Mouse (Mus musculus) central nervous system, embryonic 11.5 days (tissue): ENCODE measurements around the gene Rpa1. TPM values are rescaled to one million over a fixed set of nuclear protein-coding genes. Genes with fewer than 3 reads are reported as not detected.

Experiments
- polyA plus RNA-seq: library from polyadenylated mRNA; depleted of rRNA; stranded (reverse); fragments of >200 nt; gene quantifications from 2 replicates; pipeline ENCODE4 v1.2.3, GENCODE M21; 2012; rRNA removed

Gene Rpa1
- polyA plus RNA-seq = 74.6 and 89.8 TPM in 2 replicates

DNA sequence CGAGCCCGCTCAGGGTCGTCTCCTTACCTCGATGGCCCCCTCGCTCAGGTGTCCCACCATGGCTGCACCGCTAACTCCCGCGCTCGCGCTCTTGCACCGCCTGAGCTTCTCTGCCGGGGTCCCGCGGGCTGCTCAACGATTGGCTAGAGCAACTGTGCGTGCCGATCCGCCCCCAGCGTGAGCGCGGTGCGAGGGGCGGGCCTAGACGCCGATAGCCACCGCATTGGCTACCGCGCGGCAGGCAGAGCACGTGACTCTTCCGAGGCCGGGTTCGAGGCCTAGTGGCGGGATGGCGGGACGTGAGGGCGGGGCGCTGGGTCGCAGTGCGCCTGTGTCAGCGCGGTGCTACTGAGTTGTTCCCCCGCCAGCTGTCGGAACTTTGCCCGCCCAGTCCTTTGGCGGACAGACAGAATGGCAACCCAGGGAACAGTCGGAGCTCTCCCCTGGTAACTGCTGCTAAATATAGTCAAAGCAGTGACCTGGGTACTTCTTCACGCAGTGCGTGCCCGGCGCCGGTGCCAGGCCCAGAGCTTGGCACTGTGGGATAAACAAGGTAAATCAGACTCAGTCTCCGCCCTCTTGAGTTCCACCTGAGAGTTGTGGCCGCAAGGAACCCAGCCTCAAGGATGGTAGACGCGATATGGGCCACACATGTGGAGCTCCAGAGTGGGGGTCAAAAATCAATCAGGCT is at the start of gene Rpa1, which contains the start of gene Smyd4:
TSS of gene Rpa1 (minus strand) at position 126 of the 691 bp plus-strand sequence.
TSS of gene Smyd4 (plus strand) at position 235 of the 691 bp plus-strand sequence.

Other genes starting within 250 kb of the Rpa1 start
- 3.9 and 22.3 TPM in 2 replicates for gene Hic1, start 178.8 kb downstream of the Rpa1 start, polyA plus RNA-seq
- 19.5 and 28.2 TPM in 2 replicates for gene Ovca2, start 169.5 kb downstream of the Rpa1 start, polyA plus RNA-seq
- 13.3 and 21.3 TPM in 2 replicates for gene Dph1, start 157.1 kb downstream of the Rpa1 start, polyA plus RNA-seq
- 2.6 and 3.0 TPM in 2 replicates for gene Rtn4rl1, start 154.5 kb downstream of the Rpa1 start, polyA plus RNA-seq
- gene Smyd4, start 109 bp upstream of the Rpa1 start, polyA plus RNA-seq = 7.7 and 8.6 TPM in 2 replicates
- gene Serpinf1, start 74.4 kb upstream of the Rpa1 start, polyA plus RNA-seq = 32.3 and 55.1 TPM in 2 replicates
- 14.3 and 19.1 TPM in 2 replicates for gene Serpinf2, start 91.3 kb upstream of the Rpa1 start, polyA plus RNA-seq
- gene Wdr81, start 106.4 kb upstream of the Rpa1 start, polyA plus RNA-seq = 7.7 and 7.8 TPM in 2 replicates
- 4.6 and 6.8 TPM in 2 replicates for gene Tlcd2, start 113.4 kb upstream of the Rpa1 start, polyA plus RNA-seq
- 93.0 and 133 TPM in 2 replicates for gene Prpf8, start 138.5 kb upstream of the Rpa1 start, polyA plus RNA-seq
- gene Rilp, start 161.8 kb upstream of the Rpa1 start, polyA plus RNA-seq = 0.80 and 0.82 TPM in 2 replicates
- 5.1 and 5.9 TPM in 2 replicates for gene Scarf1, start 165.2 kb upstream of the Rpa1 start, polyA plus RNA-seq
- 9.0 and 10.9 TPM in 2 replicates for gene Slc43a2, start 183.4 kb upstream of the Rpa1 start, polyA plus RNA-seq
- gene Pitpna, start 239.8 kb upstream of the Rpa1 start, polyA plus RNA-seq = 85.2 and 116 TPM in 2 replicates